Mouse (Mus musculus): ENCODE data around the gene Fggy.

DNA sequence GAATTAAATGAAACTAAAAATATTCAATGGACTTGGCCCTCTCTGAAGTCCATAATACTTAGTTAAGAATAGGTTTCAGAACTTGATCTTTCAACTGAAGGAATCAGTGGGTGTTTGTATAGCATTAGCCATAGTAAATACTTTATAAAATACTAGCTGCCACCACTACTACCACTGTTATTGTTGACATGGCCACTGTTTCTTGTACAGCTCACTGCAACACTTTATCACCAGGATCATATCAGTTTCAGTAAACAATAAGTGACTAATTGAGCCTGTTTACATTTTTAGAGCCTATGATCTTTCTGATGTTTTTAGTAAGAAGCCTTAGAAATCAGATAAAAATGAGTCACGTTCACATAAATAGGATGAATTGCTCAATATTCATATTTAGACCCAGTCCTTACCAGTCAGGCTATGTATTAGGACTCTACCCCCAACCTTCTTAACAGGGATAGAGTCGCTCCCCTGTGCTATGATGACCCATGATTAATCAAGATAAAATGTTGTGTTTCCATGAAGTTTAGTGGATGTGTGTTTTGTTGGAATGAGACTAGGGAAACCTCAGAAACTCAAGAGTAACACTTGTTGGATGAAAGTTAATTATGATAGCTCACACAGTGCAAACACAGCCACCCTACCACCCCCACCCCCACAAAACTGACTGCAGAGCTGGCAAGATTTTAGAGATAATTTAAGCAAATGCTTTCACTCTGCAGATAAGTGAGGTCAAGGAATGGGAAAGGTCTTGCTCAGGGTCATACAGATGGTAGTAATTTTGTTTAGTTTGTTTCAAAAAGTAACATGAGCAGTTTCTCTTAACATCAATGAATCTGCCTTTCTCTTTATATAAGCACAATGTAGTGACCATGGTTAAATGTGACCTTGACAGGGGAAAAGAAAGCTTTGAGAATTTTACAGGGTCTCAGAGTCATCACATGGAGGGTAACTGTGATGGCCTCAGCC, 352.7 kb downstream of the Fggy start:
- TF ChIP-seq POLR2A (IDR thresholded peaks at IDR 0.05; ENCODE audit: control insufficient read depth, low read depth, low read length) (no peak), CTCF (IDR thresholded peaks at IDR 0.05; ENCODE audit: control insufficient read depth, insufficient read depth, insufficient replicate concordance, low read depth, low read length) (no peak)
